Mouse (Mus musculus) stomach, postnatal 0 days (tissue): ENCODE measurements at regions not wholly inside any gene's neighbourhood (a gene's known extent, or its start where the extent isn't known, plus 50 kb on each side); places are given as distances from the start of the nearest gene placed in this dataset.

Experiments
- ATAC-seq: fragments of 200-750 bp; cut with Nextera tagmentation; 2 replicates; pipeline ENCODE4 v1.8.0; 2017; ENCODE audit not compliant: low FRiP score, low TSS enrichment
- DNase-seq: peaks from one replicate; pipeline ENCODE4 v3.0.0-alpha.2; 2016; ENCODE audit warnings: low spot score
- H3K27ac ChIP-seq: fragments of 300-500 bp; sonication (generic); replicated peaks from 2 replicates; pipeline ENCODE4 v1.5.1; 2014; ENCODE audit warnings: mild to moderate bottlenecking, control low read depth
- H3K27me3 ChIP-seq: fragments of 300-500 bp; sonication (generic); 2 replicates; pipeline ENCODE4 v1.6.1; 2014; ENCODE audit warnings: low read length; ENCODE audit not compliant: control insufficient read depth, insufficient read depth
- H3K36me3 ChIP-seq: fragments of 300-500 bp; sonication (generic); 2 replicates; pipeline ENCODE4 v1.6.1; 2014; ENCODE audit warnings: low read length, mixed read lengths; ENCODE audit not compliant: control insufficient read depth, insufficient read depth
- H3K4me1 ChIP-seq: fragments of 300-500 bp; sonication (generic); replicated peaks from 2 replicates; pipeline ENCODE4 v1.6.1; 2014; ENCODE audit warnings: antibody characterized with exemption; ENCODE audit not compliant: control insufficient read depth, insufficient read depth
- H3K4me2 ChIP-seq: fragments of 300-500 bp; sonication (generic); replicated peaks from 2 replicates; pipeline ENCODE4 v1.6.1; 2014; ENCODE audit warnings: low read depth, mild to moderate bottlenecking, control low read depth, moderate library complexity
- H3K4me3 ChIP-seq: fragments of 300-500 bp; sonication (generic); 2 replicates; pipeline ENCODE4 v1.5.1; 2014; ENCODE audit warnings: low read depth, low read length, control low read depth
- H3K9ac ChIP-seq: fragments of 300-500 bp; sonication (generic); 2 replicates; pipeline ENCODE4 v1.6.1; 2014; ENCODE audit warnings: mild to moderate bottlenecking, low read length, control low read depth, mixed read lengths
- H3K9me3 ChIP-seq: fragments of 300-500 bp; sonication (generic); 2 replicates; pipeline ENCODE4 v1.6.1; 2016; ENCODE audit warnings: low read length; ENCODE audit not compliant: control insufficient read depth
- CTCF ChIP-seq: IDR thresholded peaks from 2 replicates; pipeline ENCODE4 v1.5.1; 2016; ENCODE audit warnings: antibody characterized with exemption, low read depth, mild to moderate bottlenecking, moderate library complexity
- EP300 ChIP-seq: optimal IDR thresholded peaks from 2 replicates; pipeline ENCODE3; 2016; ENCODE audit warnings: antibody characterized with exemption
- WGBS: fragments of 180-500 bp; shearing (Covaris S2); extraction: QIAGEN DNeasy Blood & Tissue Kit; methylation state at CpG from one replicate; pipeline ENCODE4 v1.1.7; 2014; 5-methylcytosine and 5-hydroxymethylcytosine counted together

- H3K4me2 ChIP-seq = no peak overlapping the region
- WGBS = 44% methylated on average over 3 of the region's 3 CpGs
- H3K27ac ChIP-seq = no peak overlapping the region
- H3K4me1 ChIP-seq = no peaks in the 10 kb centered on the region
- no peak for TF ChIP-seq EP300
- TF ChIP-seq CTCF = no peak
- DNase-seq (no peak), ATAC-seq (no peak)
- no peak overlapping the region for H3K4me3 ChIP-seq
- H3K36me3 ChIP-seq = no peaks in the 10 kb centered on the region
- H3K9ac ChIP-seq = no peak overlapping the region
- H3K9me3 ChIP-seq = no peaks in the 10 kb centered on the region
- no peaks in the 10 kb centered on the region for H3K27me3 ChIP-seq
These were observed 231.1 kb downstream of the Bcl2 start for GRCm38 (mm10) chr1:106483008-106483407.

DNA sequence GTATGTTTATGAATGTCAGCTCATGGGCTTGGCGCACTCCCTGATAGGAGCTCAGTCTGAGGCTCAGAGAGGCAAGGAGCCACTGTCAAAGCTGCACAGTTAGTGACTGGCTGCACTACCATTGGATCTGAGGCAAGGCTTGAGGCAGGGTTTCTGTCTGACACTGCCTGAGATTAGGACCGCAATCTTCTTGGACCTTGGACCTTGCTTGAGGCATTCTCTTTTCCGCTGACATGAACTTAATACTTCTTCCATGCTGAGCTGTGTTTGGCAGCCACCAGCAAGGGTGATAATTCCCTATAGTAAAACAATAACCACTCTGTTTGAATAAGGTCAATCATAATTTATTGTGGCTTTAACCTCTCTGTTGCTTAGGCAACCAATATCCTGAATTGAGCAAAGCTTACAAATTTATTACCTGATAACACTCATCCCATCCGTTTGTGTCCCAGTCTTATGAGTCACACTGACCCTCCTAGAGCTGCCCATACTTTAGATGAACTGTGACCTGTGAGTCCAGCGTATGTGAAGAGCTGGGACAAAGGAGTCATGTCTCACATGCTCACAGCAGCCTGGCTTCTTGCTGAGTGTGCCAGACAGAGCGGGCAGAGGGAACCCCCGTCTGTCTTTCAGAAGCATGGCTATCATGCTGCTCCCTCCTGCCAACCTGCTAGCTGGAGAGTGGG is 236.3 kb downstream of the Bcl2 start:
- Histone ChIP-seq H3K9me3 (no peaks in the 10 kb centered on the region), H3K4me2 (no peak overlapping the region), H3K4me1 (no peaks in the 10 kb centered on the region), H3K27me3 (no peaks in the 10 kb centered on the region), H3K36me3 (no peaks in the 10 kb centered on the region), H3K4me3 (no peak overlapping the region), H3K9ac (no peak overlapping the region), H3K27ac (no peak overlapping the region)
- DNase-seq (peak; percentile 54), ATAC-seq (peak; percentile 95)
- no peak for TF ChIP-seq CTCF
- TF ChIP-seq EP300 = no peak
- WGBS = 54% methylated on average over 7 of the region's 7 CpGs

GRCm38 (mm10) chr1:106468021-106468420 is 246.1 kb downstream of the Bcl2 start:
- H3K4me2 ChIP-seq = no peak overlapping the region
- DNase-seq (no peak), ATAC-seq (no peak)
- no peak overlapping the region for H3K27ac ChIP-seq
- no peak overlapping the region for H3K9ac ChIP-seq
- H3K27me3 ChIP-seq = no peaks in the 10 kb centered on the region
- no peak overlapping the region for H3K4me3 ChIP-seq
- H3K4me1 ChIP-seq = no peaks in the 10 kb centered on the region
- 83% methylated on average over 9 of the region's 9 CpGs for WGBS
- H3K9me3 ChIP-seq = no peaks in the 10 kb centered on the region
- no peak for TF ChIP-seq EP300
- H3K36me3 ChIP-seq = no peaks in the 10 kb centered on the region

GRCm38 (mm10) chr1:106466644-106467043 is 247.4 kb downstream of the Bcl2 start:
- no peak for TF ChIP-seq CTCF
- TF ChIP-seq EP300 = no peak
- no peak for DNase-seq
- H3K4me2 ChIP-seq = no peak overlapping the region
- H3K36me3 ChIP-seq = no peaks in the 10 kb centered on the region
- no peaks in the 10 kb centered on the region for H3K4me1 ChIP-seq
- H3K4me3 ChIP-seq = no peak overlapping the region
- H3K9ac ChIP-seq = no peak overlapping the region
- ATAC-seq = no peak
- 78% methylated on average over 4 of the region's 4 CpGs for WGBS
- no peak overlapping the region for H3K27ac ChIP-seq
- H3K9me3 ChIP-seq = no peaks in the 10 kb centered on the region
- no peaks in the 10 kb centered on the region for H3K27me3 ChIP-seq

- Histone ChIP-seq H3K9me3 (no peaks in the 10 kb centered on the region), H3K4me1 (no peaks in the 10 kb centered on the region), H3K4me2 (no peak overlapping the region), H3K4me3 (no peak overlapping the region), H3K27me3 (no peaks in the 10 kb centered on the region), H3K27ac (no peak overlapping the region), H3K36me3 (no peaks in the 10 kb centered on the region), H3K9ac (no peak overlapping the region)
- 65% methylated on average over 8 of the region's 8 CpGs for WGBS
- no peak for ATAC-seq
- DNase-seq = no peak
- TF ChIP-seq EP300 (no peak), CTCF (no peak)
These were observed 248.1 kb downstream of the Bcl2 start for GRCm38 (mm10) chr1:106465977-106466302.

GRCm38 (mm10) chr1:106465243-106465976 is 248.7 kb downstream of the Bcl2 start:
- H3K4me3 ChIP-seq = no peak overlapping the region
- H3K27me3 ChIP-seq = no peaks in the 10 kb centered on the region
- no peak overlapping the region for H3K9ac ChIP-seq
- no peaks in the 10 kb centered on the region for H3K4me1 ChIP-seq
- no peaks in the 10 kb centered on the region for H3K9me3 ChIP-seq
- no peak overlapping the region for H3K4me2 ChIP-seq
- no peak overlapping the region for H3K27ac ChIP-seq
- 49% methylated on average over 4 of the region's 4 CpGs for WGBS
- no peaks in the 10 kb centered on the region for H3K36me3 ChIP-seq
- no peak for DNase-seq
- ATAC-seq = no peak
- TF ChIP-seq CTCF (no peak), EP300 (no peak)
